Mouse (Mus musculus) erythroblast, embryonic 14.5 days (primary cell): ENCODE data around the gene Fkbp14.

Experiments
- GATA1 ChIP-seq: IDR thresholded peaks from 2 replicates; pipeline ENCODE4 v1.6.1; 2012; ENCODE audit warnings: low read length, inconsistent platforms, mixed read lengths
- TAL1 ChIP-seq: IDR thresholded peaks from 3 replicates; pipeline ENCODE4 v1.6.1; 2012; ENCODE audit warnings: low read length, inconsistent platforms, mixed read lengths

DNA sequence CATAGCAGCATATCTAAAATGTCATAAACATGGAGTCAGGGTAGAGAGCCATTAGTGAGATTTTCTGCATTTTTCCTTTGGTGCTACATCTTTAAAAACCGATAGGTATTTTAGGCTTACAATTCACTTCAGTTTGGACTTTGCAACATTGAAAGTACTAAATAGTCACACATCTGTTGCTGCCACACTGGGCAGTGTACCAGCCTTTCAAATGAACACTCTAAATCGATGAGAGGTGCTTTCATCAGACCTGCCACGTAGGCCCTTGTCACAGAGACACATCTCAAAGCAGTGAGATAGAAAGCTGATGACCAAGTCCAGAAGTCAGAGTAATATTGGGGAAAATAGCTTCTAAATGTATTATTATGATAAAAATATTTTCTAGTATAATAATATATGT lies 31.3 kb upstream of the Fkbp14 start:
- no peak for TF ChIP-seq GATA1
- no peak for TF ChIP-seq TAL1
